Mouse (Mus musculus) liver, embryonic 15.5 days (tissue): Measurements from ENCODE around the gene Zbtb20. TPM values are rescaled to one million over a fixed set of nuclear protein-coding genes. Genes with fewer than 3 reads are reported as not detected.

Experiments
- ATAC-seq: fragments of 200-750 bp; cut with Nextera tagmentation; 2 replicates; pipeline ENCODE4 v1.8.0; 2017; ENCODE audit warnings: moderate number of reproducible peaks, mild to moderate bottlenecking, moderate library complexity; ENCODE audit not compliant: insufficient read depth
- H3K27ac ChIP-seq: fragments of 300-500 bp; sonication (generic); replicated peaks from 2 replicates; pipeline ENCODE4 v1.5.1; 2015; ENCODE audit warnings: mild to moderate bottlenecking, inconsistent platforms
- H3K27me3 ChIP-seq: fragments of 300-500 bp; sonication (generic); 2 replicates; pipeline ENCODE4 v1.6.1; 2015; ENCODE audit warnings: mild to moderate bottlenecking, inconsistent platforms
- H3K36me3 ChIP-seq: fragments of 300-500 bp; sonication (generic); replicated peaks from 2 replicates; pipeline ENCODE4 v1.6.1; 2015; ENCODE audit warnings: moderate library complexity, mild to moderate bottlenecking, inconsistent platforms
- H3K4me1 ChIP-seq: fragments of 300-500 bp; sonication (generic); replicated peaks from 2 replicates; pipeline ENCODE4 v1.6.1; 2015; ENCODE audit warnings: inconsistent platforms
- H3K4me2 ChIP-seq: fragments of 300-500 bp; sonication (generic); 2 replicates; pipeline ENCODE4 v1.6.1; 2015; ENCODE audit warnings: moderate library complexity, mild to moderate bottlenecking, inconsistent platforms
- H3K4me3 ChIP-seq: fragments of 300-500 bp; sonication (generic); replicated peaks from 2 replicates; pipeline ENCODE4 v1.5.1; 2015; ENCODE audit warnings: mild to moderate bottlenecking, inconsistent platforms
- H3K9ac ChIP-seq: fragments of 300-500 bp; sonication (generic); 2 replicates; pipeline ENCODE4 v1.6.1; 2015; ENCODE audit warnings: moderate library complexity, mild to moderate bottlenecking, inconsistent platforms
- H3K9me3 ChIP-seq: fragments of 300-500 bp; sonication (generic); replicated peaks from 2 replicates; pipeline ENCODE4 v1.6.1; 2016; ENCODE audit warnings: inconsistent platforms
- WGBS: fragments of 180-500 bp; shearing (Covaris S2); methylation state at CpG from one replicate; pipeline ENCODE4 v1.1.7; 2015; ENCODE audit warnings: mixed read lengths; ENCODE audit not compliant: insufficient replicate concordance; 5-methylcytosine and 5-hydroxymethylcytosine counted together
- polyA plus RNA-seq: library from polyadenylated mRNA; unstranded; fragments of >200 nt; fragmentation: Nextera tagmentation; extraction: Ambion mirVana; gene quantifications from 2 replicates; pipeline ENCODE4 v1.2.1, GENCODE M21; 2015

Gene Zbtb20
- polyA plus RNA-seq, 1 experiment from 2014 or later = 5.1 TPM

DNA sequence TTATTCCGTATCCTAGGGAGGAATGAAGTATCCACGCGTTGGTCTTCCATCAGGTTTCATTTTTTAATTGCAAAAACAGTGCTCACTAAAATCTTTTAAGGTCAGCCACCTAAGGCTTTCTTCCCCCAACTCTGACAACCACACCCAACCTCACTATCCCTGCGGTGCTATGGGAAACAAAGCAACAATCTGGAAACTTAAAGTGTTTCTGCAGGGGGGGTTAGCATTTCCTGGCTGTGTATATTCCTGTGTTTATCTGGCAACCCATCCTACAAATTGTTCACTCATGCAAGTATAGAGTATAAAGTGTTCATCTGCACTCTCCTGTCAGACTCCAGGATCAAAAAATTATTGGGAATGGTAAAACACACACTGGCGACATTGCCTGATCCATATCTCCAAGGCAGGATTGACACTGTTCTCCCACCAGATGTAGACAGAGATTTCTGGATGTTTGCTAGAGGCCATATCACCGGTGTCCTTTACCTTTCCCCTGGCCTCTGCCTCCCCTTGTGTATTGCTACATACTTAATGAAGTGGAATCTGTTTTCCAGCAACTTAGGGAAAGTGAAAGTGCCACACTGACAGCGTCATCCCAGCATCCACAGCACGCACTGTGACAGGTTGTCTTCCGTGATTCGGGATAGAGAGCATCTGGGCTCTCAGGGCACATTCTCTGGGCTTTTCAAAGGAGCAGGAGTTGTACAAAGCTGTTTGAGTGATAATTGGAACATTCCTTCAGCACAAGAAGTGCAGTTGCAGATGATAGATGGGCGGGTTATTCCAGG, 599.5 kb downstream of the Zbtb20 start:
- no peak overlapping the region for H3K9ac ChIP-seq
- H3K27ac ChIP-seq = no peak overlapping the region
- 68% methylated on average over 11 of the region's 11 CpGs for WGBS
- no peak for ATAC-seq
- H3K4me3 ChIP-seq = no peak overlapping the region
- no peak overlapping the region for H3K4me2 ChIP-seq
- H3K4me1 ChIP-seq = no peaks in the 10 kb centered on the region
- no peaks in the 10 kb centered on the region for H3K36me3 ChIP-seq
- H3K27me3 ChIP-seq = no peaks in the 10 kb centered on the region
- no peaks in the 10 kb centered on the region for H3K9me3 ChIP-seq

- no peak overlapping the region for H3K9ac ChIP-seq
- H3K4me1 ChIP-seq = no peaks in the 10 kb centered on the region
- no peaks in the 10 kb centered on the region for H3K9me3 ChIP-seq
- ATAC-seq = no peak
- no peaks in the 10 kb centered on the region for H3K27me3 ChIP-seq
- H3K4me2 ChIP-seq = no peak overlapping the region
- H3K27ac ChIP-seq = no peak overlapping the region
- no peak overlapping the region for H3K4me3 ChIP-seq
- WGBS = 40% methylated on average over 3 of the region's 3 CpGs
- no peaks in the 10 kb centered on the region for H3K36me3 ChIP-seq
These were observed 601.2 kb downstream of the Zbtb20 start for GRCm38 (mm10) chr16:43476921-43477320.

DNA sequence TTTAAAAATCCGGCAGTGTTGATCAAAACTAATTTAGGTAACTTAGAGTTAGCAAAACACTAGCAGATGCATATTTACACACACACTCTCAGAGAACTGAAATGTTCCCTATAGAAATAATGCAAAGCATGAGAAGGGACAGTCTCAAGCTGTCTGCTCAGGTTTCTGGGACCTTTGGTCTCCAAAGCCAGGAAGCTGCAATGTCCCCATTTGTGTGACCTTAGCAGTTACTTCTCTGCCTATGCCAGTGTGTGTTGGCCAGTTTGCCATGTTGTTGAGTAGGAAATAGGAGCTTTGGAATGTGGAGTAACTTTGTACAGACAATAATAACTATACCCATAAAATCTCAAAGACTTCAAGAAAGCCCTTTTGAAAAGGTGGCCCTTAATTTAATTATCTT, 602.7 kb downstream of the Zbtb20 start:
- Histone ChIP-seq H3K9ac (no peak overlapping the region), H3K27me3 (no peaks in the 10 kb centered on the region), H3K36me3 (no peaks in the 10 kb centered on the region), H3K4me3 (no peak overlapping the region), H3K4me2 (no peak overlapping the region), H3K27ac (no peak overlapping the region), H3K9me3 (no peaks in the 10 kb centered on the region), H3K4me1 (no peaks in the 10 kb centered on the region)
- no peak for ATAC-seq
- WGBS = 64% methylated on average over 1 of the region's 1 CpGs

DNA sequence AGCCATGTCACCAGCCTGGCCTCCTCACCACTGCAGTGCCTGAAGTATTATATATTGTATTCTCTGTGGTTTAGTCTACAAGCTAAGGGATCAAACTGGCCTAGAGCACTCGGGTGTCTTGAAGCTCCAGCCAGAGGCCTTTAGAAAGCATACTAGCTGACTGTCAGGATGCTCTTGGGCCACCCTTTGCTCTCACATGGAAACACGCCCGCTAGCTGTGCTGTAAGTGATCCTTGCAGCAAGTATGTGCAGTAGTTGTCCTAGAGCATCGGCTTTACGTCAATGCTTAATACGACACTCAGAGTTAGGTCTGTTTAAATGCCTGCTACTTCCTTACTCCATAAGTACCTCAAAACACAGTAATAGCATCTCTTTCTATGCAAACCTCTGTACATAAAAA, 604.9 kb downstream of the Zbtb20 start:
- no peaks in the 10 kb centered on the region for H3K36me3 ChIP-seq
- H3K27me3 ChIP-seq = no peaks in the 10 kb centered on the region
- H3K9ac ChIP-seq = no peak overlapping the region
- H3K4me3 ChIP-seq = no peak overlapping the region
- H3K4me1 ChIP-seq = no peaks in the 10 kb centered on the region
- no peak for ATAC-seq
- no peak overlapping the region for H3K27ac ChIP-seq
- no peak overlapping the region for H3K4me2 ChIP-seq
- WGBS = 71% methylated on average over 6 of the region's 6 CpGs
- H3K9me3 ChIP-seq = no peaks in the 10 kb centered on the region

GRCm38 (mm10) chr16:43482125-43482524, 606.4 kb downstream of the Zbtb20 start:
- no peak for ATAC-seq
- Histone ChIP-seq H3K4me2 (no peak overlapping the region), H3K4me1 (no peaks in the 10 kb centered on the region), H3K27me3 (no peaks in the 10 kb centered on the region), H3K36me3 (no peaks in the 10 kb centered on the region), H3K9me3 (no peaks in the 10 kb centered on the region), H3K27ac (no peak overlapping the region), H3K4me3 (no peak overlapping the region), H3K9ac (no peak overlapping the region)
- 41% methylated on average over 3 of the region's 3 CpGs for WGBS

DNA sequence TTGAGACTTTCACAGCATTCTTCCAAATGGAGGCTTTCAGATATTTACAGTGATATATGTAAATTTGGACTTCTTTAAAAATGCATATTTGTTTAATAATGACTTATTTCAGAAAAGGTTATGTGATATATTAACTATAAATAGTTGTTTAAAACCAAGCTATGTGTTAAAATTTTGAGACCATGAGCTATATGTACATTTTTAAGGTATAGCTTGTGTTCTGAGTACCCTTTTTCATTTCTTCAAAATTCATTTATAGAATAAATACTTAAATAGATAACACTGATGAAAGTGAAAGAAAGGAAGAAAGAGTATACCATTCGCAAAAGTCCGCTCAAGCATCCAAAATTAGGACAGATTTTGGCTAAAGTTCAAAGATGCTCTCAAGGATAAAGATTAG, 607.1 kb downstream of the Zbtb20 start:
- 68% methylated on average over 2 of the region's 2 CpGs for WGBS
- no peaks in the 10 kb centered on the region for H3K36me3 ChIP-seq

DNA sequence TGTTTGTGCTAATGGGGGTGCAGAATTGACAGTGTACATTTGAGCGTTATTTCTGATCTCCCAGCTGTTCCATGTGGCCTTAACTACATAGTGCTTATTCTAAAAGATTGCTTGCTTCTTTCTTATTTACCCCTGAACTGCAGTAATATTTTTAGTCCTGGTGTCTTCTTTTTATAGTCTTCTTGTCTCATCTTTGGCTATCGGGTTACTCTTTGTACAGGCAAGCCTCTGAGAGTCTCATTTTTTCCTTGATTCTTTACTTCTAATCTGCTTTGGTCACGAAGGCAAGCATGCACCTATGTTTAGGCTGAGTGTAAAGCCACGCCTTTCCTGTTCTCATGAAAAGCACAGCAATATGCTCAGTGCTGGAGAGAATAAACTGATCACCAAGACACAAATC, 608.7 kb downstream of the Zbtb20 start:
- Histone ChIP-seq H3K4me1 (no peaks in the 10 kb centered on the region), H3K27ac (no peak overlapping the region), H3K27me3 (no peaks in the 10 kb centered on the region), H3K4me2 (no peak overlapping the region), H3K36me3 (no peaks in the 10 kb centered on the region), H3K9ac (no peak overlapping the region), H3K4me3 (no peak overlapping the region), H3K9me3 (no peaks in the 10 kb centered on the region)
- ATAC-seq = no peak
- WGBS = 49% methylated on average over 4 of the region's 4 CpGs

More for the DNA sequence above, 607.1 kb downstream of the Zbtb20 start:
- H3K27ac ChIP-seq = no peak overlapping the region
- no peaks in the 10 kb centered on the region for H3K4me1 ChIP-seq
- H3K4me3 ChIP-seq = no peak overlapping the region
- H3K4me2 ChIP-seq = no peak overlapping the region
- H3K9me3 ChIP-seq = no peaks in the 10 kb centered on the region
- no peaks in the 10 kb centered on the region for H3K27me3 ChIP-seq
- ATAC-seq = no peak
- no peak overlapping the region for H3K9ac ChIP-seq

DNA sequence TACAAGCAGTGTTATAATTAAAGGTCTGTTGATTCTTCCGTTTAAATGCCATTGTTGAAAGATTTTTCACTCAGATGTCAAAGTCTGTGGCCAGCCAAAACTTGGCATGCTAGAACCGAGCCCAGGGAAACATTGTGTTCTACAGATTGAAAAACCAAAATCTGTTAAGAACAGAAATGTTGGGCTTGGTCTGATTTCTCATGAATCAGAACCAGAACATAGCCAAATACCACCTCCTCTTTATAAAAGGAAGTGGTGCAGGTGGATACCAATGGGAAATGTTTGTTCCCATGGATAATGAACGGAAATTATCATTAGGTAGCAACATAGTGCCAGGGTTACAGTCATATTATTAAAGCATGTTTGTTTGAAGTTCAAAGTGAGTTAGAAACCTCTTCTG, 613.7 kb downstream of the Zbtb20 start:
- no peaks in the 10 kb centered on the region for H3K36me3 ChIP-seq
- no peaks in the 10 kb centered on the region for H3K27me3 ChIP-seq
- H3K4me1 ChIP-seq = no peaks in the 10 kb centered on the region
- 52% methylated on average over 3 of the region's 3 CpGs for WGBS
- ATAC-seq = no peak
- no peak overlapping the region for H3K9ac ChIP-seq
- no peak overlapping the region for H3K4me3 ChIP-seq
- no peak overlapping the region for H3K27ac ChIP-seq
- H3K4me2 ChIP-seq = no peak overlapping the region
- H3K9me3 ChIP-seq = no peaks in the 10 kb centered on the region

DNA sequence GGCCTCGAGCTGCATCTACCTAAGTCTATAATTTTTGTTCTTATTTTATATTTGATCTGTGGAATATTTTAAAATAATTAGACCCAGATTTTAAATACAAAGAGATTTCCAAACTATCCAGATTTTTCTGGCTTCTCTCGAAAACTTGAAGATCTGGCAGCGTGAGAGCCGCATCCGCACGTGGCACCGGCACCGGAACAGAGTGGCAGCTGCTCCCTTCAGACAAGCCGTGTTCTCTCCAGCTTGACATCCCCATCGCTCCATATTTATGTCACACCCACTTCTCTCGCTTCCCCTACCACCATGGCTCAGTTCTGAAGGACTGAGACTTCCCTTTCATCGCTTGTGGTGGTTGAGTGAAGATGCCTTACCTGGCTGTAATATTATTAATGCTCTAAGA, 614.3 kb downstream of the Zbtb20 start:
- no peak for ATAC-seq
- 73% methylated on average over 12 of the region's 12 CpGs for WGBS

DNA sequence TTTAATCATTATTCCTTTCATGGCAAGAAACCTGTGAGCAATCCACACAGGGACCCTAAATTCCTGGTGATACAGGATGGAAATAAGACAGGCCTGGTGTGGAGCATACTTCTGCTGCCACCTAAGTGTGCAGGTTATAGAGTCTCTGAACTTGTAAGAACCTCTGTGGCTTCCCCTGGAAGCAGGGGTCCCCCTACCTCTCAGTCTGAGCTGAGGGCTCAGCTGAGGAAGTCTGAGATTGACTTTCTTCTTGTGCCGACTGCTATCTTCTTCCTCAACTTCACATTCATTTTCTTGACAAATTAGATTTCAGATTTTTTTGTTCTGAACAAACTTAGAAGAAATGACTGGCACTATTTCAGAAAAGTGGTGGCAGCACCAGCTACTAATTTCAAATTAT, 617.2 kb downstream of the Zbtb20 start:
- Histone ChIP-seq H3K36me3 (no peaks in the 10 kb centered on the region), H3K4me2 (no peak overlapping the region), H3K9ac (no peak overlapping the region), H3K9me3 (no peaks in the 10 kb centered on the region), H3K27ac (no peak overlapping the region), H3K4me3 (no peak overlapping the region), H3K4me1 (no peaks in the 10 kb centered on the region), H3K27me3 (no peaks in the 10 kb centered on the region)
- no peak for ATAC-seq
- WGBS = 35% methylated on average over 1 of the region's 1 CpGs

More for the DNA sequence above, 614.3 kb downstream of the Zbtb20 start:
- no peaks in the 10 kb centered on the region for H3K36me3 ChIP-seq
- no peak overlapping the region for H3K27ac ChIP-seq
- H3K9me3 ChIP-seq = no peaks in the 10 kb centered on the region
- H3K4me1 ChIP-seq = no peaks in the 10 kb centered on the region
- H3K4me2 ChIP-seq = no peak overlapping the region
- no peak overlapping the region for H3K9ac ChIP-seq
- no peak overlapping the region for H3K4me3 ChIP-seq
- H3K27me3 ChIP-seq = no peaks in the 10 kb centered on the region

- ATAC-seq = no peak
- Histone ChIP-seq H3K4me3 (no peak overlapping the region), H3K4me1 (no peaks in the 10 kb centered on the region)
These were observed 618.1 kb downstream of the Zbtb20 start for GRCm38 (mm10) chr16:43493596-43494385.

More at GRCm38 (mm10) chr16:43493596-43494385, 618.1 kb downstream of the Zbtb20 start:
- WGBS = 42% methylated on average over 5 of the region's 5 CpGs
- Histone ChIP-seq H3K27me3 (no peaks in the 10 kb centered on the region), H3K4me2 (no peak overlapping the region), H3K27ac (no peak overlapping the region), H3K9ac (no peak overlapping the region), H3K9me3 (no peaks in the 10 kb centered on the region), H3K36me3 (no peaks in the 10 kb centered on the region)
